Mouse (Mus musculus) liver, embryonic 16.5 days (tissue): ENCODE measurements at regions not wholly inside any gene's neighbourhood (a gene's known extent, or its start where the extent isn't known, plus 50 kb on each side); places are given as distances from the start of the nearest gene placed in this dataset.

Experiments used
- ATAC-seq: fragments of 200-750 bp; cut with Nextera tagmentation; 2 replicates; pipeline ENCODE4 v1.8.0; 2017; ENCODE audit warnings: low read depth, mild to moderate bottlenecking, moderate number of reproducible peaks, moderate library complexity
- H3K27ac ChIP-seq: fragments of 300-500 bp; sonication (generic); 2 replicates; pipeline ENCODE4 v1.5.1; 2014; ENCODE audit warnings: mild to moderate bottlenecking, low read length
- H3K27me3 ChIP-seq: fragments of 300-500 bp; sonication (generic); 2 replicates; pipeline ENCODE4 v1.6.1; 2014; ENCODE audit warnings: low read depth, low read length, mixed read lengths; ENCODE audit not compliant: control insufficient read depth, insufficient read depth
- H3K36me3 ChIP-seq: fragments of 300-500 bp; sonication (generic); 2 replicates; pipeline ENCODE4 v1.6.1; 2014; ENCODE audit warnings: mild to moderate bottlenecking; ENCODE audit not compliant: control insufficient read depth, insufficient read depth
- H3K4me1 ChIP-seq: fragments of 300-500 bp; sonication (generic); 2 replicates; pipeline ENCODE4 v1.6.1; 2014; ENCODE audit warnings: low read depth, low read length, mixed read lengths; ENCODE audit not compliant: control insufficient read depth
- H3K4me2 ChIP-seq: fragments of 300-500 bp; sonication (generic); 2 replicates; pipeline ENCODE4 v1.6.1; 2014; ENCODE audit warnings: low read depth, low read length, mixed read lengths
- H3K4me3 ChIP-seq: fragments of 300-500 bp; sonication (generic); 2 replicates; pipeline ENCODE4 v1.5.1; 2014; ENCODE audit warnings: low read depth, mild to moderate bottlenecking, low read length
- H3K9ac ChIP-seq: fragments of 300-500 bp; sonication (generic); 2 replicates; pipeline ENCODE4 v1.6.1; 2014; ENCODE audit warnings: low read depth, low read length
- H3K9me3 ChIP-seq: fragments of 300-500 bp; sonication (generic); replicated peaks from 2 replicates; pipeline ENCODE4 v1.6.1; 2016; ENCODE audit warnings: low read length; ENCODE audit not compliant: control insufficient read depth
- WGBS: fragments of 180-500 bp; shearing (Covaris S2); extraction: QIAGEN DNeasy Blood & Tissue Kit; methylation state at CpG from one replicate; pipeline ENCODE4 v1.1.7; 2014; ENCODE audit not compliant: insufficient replicate concordance; 5-methylcytosine and 5-hydroxymethylcytosine counted together

- H3K9ac ChIP-seq = no peak overlapping the region
- no peaks in the 10 kb centered on the region for H3K27me3 ChIP-seq
- H3K4me3 ChIP-seq = no peak overlapping the region
- H3K4me1 ChIP-seq = no peaks in the 10 kb centered on the region
- no peak overlapping the region for H3K27ac ChIP-seq
- WGBS = 56% methylated on average over 5 of the region's 5 CpGs
- H3K4me2 ChIP-seq = no peak overlapping the region
- no peaks in the 10 kb centered on the region for H3K36me3 ChIP-seq
- H3K9me3 ChIP-seq = no peaks in the 10 kb centered on the region
- ATAC-seq = no peak
Observed at GRCm38 (mm10) chr5:47115882-47116281, 867.1 kb upstream of the Slit2 start.

GRCm38 (mm10) chr5:47095703-47096102 lies 887.2 kb upstream of the Slit2 start:
- no peak overlapping the region for H3K9ac ChIP-seq
- H3K27me3 ChIP-seq = no peaks in the 10 kb centered on the region
- no peak overlapping the region for H3K4me2 ChIP-seq
- H3K4me1 ChIP-seq = no peaks in the 10 kb centered on the region
- no peak for ATAC-seq
- H3K4me3 ChIP-seq = no peak overlapping the region
- H3K27ac ChIP-seq = no peak overlapping the region
- no peaks in the 10 kb centered on the region for H3K9me3 ChIP-seq
- H3K36me3 ChIP-seq = no peaks in the 10 kb centered on the region

GRCm38 (mm10) chr5:47052942-47053341 lies 930.0 kb upstream of the Slit2 start:
- H3K4me3 ChIP-seq = no peak overlapping the region
- no peaks in the 10 kb centered on the region for H3K27me3 ChIP-seq
- no peak overlapping the region for H3K27ac ChIP-seq
- ATAC-seq = no peak
- 64% methylated on average over 3 of the region's 3 CpGs for WGBS
- H3K36me3 ChIP-seq = no peaks in the 10 kb centered on the region
- no peak overlapping the region for H3K9ac ChIP-seq
- no peaks in the 10 kb centered on the region for H3K9me3 ChIP-seq
- H3K4me2 ChIP-seq = no peak overlapping the region
- H3K4me1 ChIP-seq = no peaks in the 10 kb centered on the region

GRCm38 (mm10) chr5:47036752-47037151 lies 946.2 kb upstream of the Slit2 start:
- Histone ChIP-seq H3K36me3 (no peaks in the 10 kb centered on the region), H3K9me3 (no peaks in the 10 kb centered on the region), H3K4me1 (no peaks in the 10 kb centered on the region), H3K4me2 (no peak overlapping the region), H3K9ac (no peak overlapping the region), H3K27me3 (no peaks in the 10 kb centered on the region), H3K27ac (no peak overlapping the region), H3K4me3 (no peak overlapping the region)
- WGBS = 16% methylated on average over 1 of the region's 1 CpGs
- ATAC-seq = no peak

GRCm38 (mm10) chr5:47034021-47034420 lies 948.9 kb upstream of the Slit2 start:
- Histone ChIP-seq H3K9ac (no peak overlapping the region), H3K4me3 (no peak overlapping the region), H3K36me3 (no peaks in the 10 kb centered on the region), H3K4me1 (no peaks in the 10 kb centered on the region), H3K27ac (no peak overlapping the region), H3K9me3 (no peaks in the 10 kb centered on the region), H3K4me2 (no peak overlapping the region), H3K27me3 (no peaks in the 10 kb centered on the region)
- 61% methylated on average over 7 of the region's 7 CpGs for WGBS
- no peak for ATAC-seq

GRCm38 (mm10) chr5:47014351-47014750 lies 968.6 kb upstream of the Slit2 start:
- H3K9me3 ChIP-seq = no peaks in the 10 kb centered on the region
- H3K4me3 ChIP-seq = no peak overlapping the region
- H3K4me2 ChIP-seq = no peak overlapping the region
- no peak for ATAC-seq
- H3K27ac ChIP-seq = no peak overlapping the region
- H3K27me3 ChIP-seq = no peaks in the 10 kb centered on the region
- H3K9ac ChIP-seq = no peak overlapping the region
- H3K36me3 ChIP-seq = no peaks in the 10 kb centered on the region
- no peaks in the 10 kb centered on the region for H3K4me1 ChIP-seq

GRCm38 (mm10) chr5:46992557-46992956 lies 990.4 kb upstream of the Slit2 start:
- Histone ChIP-seq H3K27me3 (no peaks in the 10 kb centered on the region), H3K4me1 (no peaks in the 10 kb centered on the region)

GRCm38 (mm10) chr5:46986519-46986918 lies 996.4 kb upstream of the Slit2 start:
- Histone ChIP-seq H3K27ac (no peak overlapping the region), H3K9ac (no peak overlapping the region), H3K4me2 (no peak overlapping the region), H3K36me3 (no peaks in the 10 kb centered on the region), H3K4me1 (no peaks in the 10 kb centered on the region), H3K4me3 (no peak overlapping the region), H3K9me3 (no peaks in the 10 kb centered on the region), H3K27me3 (no peaks in the 10 kb centered on the region)
- no peak for ATAC-seq
- 76% methylated on average over 2 of the region's 2 CpGs for WGBS

More at GRCm38 (mm10) chr5:46992557-46992956, 990.4 kb upstream of the Slit2 start:
- Histone ChIP-seq H3K9ac (no peak overlapping the region), H3K27ac (no peak overlapping the region), H3K9me3 (no peaks in the 10 kb centered on the region), H3K4me3 (no peak overlapping the region), H3K36me3 (no peaks in the 10 kb centered on the region), H3K4me2 (no peak overlapping the region)
- 49% methylated on average over 4 of the region's 4 CpGs for WGBS
- ATAC-seq = no peak

- Histone ChIP-seq H3K9ac (no peak overlapping the region), H3K27me3 (no peaks in the 10 kb centered on the region), H3K4me3 (no peak overlapping the region), H3K27ac (no peak overlapping the region), H3K9me3 (no peaks in the 10 kb centered on the region), H3K4me2 (no peak overlapping the region), H3K36me3 (no peaks in the 10 kb centered on the region), H3K4me1 (no peaks in the 10 kb centered on the region)
- 48% methylated on average over 2 of the region's 2 CpGs for WGBS
- no peak for ATAC-seq
Observed at GRCm38 (mm10) chr5:46980326-46980725, 1002.6 kb upstream of the Slit2 start.
